Mouse (Mus musculus) spleen, postnatal 10 days (tissue): Measurements from ENCODE around the gene Flcn.
"Not testable (repeated sequence)": the region's sequence is repeated elsewhere in the genome, so short reads cannot be mapped to it uniquely, and the experiment has no call there.

Source experiments
- DNase-seq, 2 experiments: peaks; one replicate each; pipeline ENCODE4 v3.0.0; 2021 to 2022; ENCODE audit warnings: low spot score in 2 of 2

Gene Flcn

DNA sequence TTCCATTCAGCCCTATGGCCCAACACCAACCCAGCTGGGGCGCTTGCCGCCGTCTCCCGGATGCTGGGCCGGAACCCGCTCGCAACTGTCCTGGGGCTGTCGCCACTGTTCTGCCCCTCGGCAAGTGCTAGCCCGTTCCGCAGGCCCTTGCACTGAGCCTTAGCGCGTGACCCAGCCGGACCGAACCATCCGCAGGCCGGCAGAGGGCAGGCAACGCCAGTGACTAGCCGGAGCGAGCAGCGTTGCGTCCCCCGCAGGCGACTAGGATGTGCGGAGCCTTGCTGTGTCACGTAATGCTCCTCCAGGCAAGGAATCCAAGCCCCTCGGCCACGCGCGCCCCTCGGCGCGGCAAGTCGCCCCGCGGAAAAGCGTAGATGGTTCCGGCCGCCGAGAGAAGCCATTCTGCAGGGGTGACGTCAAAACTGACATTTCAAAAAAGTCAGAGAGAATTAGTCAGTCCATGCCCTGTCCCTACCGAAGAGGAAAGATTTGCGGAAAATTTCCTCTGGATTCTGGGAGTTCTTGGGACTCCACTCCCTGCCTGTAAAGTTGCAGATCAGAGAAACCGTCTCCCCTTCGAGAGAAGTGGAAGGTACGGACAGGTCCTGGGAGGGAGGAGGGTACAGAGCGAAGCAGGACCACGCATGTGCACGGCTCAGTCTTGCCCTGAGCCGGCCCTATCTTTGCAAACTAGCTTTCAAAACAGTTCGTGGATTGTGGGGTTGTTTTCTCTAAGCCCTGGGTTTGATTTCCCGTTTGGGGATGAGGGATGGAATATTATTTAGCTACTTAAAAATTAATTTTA, at the start of gene Flcn:
TSS of gene Flcn (minus strand) at position 347 of the 805 bp plus-strand sequence.
- DNase-seq, result peak; percentile 86 to 90

GRCm38 (mm10) chr11:59852865-59853264, 43.0 kb upstream of the Flcn start:
- no peak for DNase-seq

DNA sequence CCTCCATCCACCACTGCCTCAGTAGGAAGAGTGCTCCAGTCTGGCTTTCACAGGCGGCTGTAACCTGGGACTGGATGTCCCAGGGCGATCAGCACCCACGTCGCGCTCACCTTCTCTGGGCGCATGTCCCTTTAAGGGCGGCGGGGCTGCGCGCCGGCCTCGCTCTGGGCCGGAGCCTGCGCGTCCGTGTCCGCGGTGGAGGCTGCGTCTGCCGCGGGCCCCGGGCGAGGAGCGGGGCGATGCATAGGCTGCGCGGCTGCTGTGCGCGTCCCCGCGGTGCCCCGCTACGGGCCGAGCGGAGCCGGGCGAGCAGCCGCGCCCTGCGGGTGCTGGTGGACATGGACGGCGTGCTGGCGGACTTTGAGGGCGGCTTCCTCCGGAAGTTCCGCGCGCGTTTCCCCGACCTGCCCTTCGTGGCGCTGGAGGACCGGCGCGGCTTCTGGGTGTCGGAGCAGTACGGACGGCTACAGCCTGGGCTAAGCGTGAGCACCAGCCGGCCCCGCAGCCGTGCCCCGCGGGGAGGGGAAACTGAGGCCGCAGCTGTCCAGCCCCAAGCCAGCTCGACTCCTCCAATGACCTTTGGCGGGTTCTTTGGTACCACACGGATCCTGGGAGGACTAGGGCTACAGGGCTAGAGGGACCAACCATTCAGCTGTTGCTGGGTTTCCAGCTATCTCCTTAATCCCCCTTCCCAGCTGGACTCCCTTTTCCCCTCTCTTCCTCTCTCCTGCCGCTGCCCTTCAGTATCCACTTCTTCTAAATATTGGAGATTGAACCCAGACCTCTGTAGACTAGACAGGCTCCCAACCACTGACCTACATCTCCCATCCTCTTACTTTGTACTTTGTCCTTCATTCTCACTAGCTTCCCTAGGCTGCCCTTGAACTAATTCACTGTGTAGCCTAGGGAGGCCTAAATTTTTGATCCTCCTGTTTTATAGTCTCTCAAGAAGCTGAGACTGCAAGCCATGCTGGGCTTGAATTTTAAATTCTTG, 38.4 kb upstream of the Flcn start:
- peak; percentile 70 to 80 for DNase-seq

- peak; percentile 32 to 71 for DNase-seq
Observed at GRCm38 (mm10) chr11:59847131-59847530, 37.3 kb upstream of the Flcn start.

DNA sequence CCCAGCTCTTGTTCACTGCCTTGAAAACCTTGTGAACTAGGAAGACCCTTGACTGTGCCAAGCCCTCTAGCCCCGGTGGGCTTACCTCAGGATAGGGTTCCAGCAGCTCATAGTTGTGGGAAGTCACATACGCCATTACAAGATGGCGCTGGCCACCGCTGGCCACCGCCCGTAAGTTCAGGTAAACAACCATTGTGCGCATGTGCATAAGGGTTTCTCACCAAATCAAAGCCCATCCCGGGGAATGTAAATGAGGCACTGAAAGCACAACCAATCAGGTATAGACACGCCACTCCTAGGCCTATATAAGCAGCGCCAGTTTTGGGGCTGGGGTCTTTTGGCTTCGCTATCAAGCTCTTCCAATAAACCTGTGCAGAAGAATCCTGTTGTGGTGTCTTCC, 36.5 kb upstream of the Flcn start:
- no peak for DNase-seq

- peak; percentile 93 to 96 for DNase-seq
Observed at GRCm38 (mm10) chr11:59839459-59840126, 29.8 kb upstream of the Flcn start, which contains the start of gene Cops3. Gene Cops3 (minus strand): TSS chr11:59839838.

DNA sequence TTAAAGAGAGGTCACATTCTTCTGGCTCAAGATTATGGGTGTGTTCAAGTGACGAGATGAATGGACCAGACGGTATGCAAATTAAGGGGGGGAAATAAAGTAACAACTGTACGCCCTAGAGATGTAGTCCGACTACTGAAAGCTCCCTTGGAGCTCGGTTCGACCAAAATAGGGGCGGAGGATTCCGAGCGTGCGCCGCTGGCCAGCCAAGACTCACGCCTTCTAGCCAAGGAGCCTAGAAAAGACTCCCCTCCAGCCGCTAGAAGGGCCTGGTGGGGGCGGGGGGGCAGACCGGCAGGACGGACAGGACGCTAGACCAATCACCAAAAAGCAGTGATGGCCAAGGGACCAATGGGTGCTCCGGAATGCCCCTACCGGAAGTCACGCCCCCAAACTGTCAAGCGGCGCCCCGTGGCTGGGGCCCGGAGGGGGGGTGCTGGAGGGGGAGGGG, 29.2 kb upstream of the Flcn start, which contains the start of gene Nt5m:
TSS of gene Nt5m (plus strand) at position 440 of the 451 bp plus-strand sequence.
- peak in 1 of 2 experiments; percentile 95 for DNase-seq

DNA sequence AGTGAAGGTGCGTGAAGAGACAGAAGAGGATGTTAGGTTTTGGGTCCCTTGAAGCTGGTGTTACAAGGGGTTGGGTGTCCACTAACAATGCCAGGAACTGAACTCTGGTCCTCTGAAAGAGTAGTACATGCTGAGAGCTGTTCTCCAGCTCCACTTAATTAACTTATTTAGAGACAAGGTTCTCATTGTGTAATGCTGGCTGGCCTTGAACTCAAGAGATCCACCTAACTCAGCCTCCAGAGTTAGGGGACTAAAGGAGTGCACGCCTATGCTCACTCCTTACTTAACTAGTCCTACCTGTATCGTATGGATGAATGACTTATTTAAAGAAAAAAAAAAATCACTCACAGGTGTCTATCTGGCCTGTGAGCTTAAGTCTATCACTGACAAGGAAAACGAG, 28.6 kb upstream of the Flcn start:
- DNase-seq, result no peak

DNA sequence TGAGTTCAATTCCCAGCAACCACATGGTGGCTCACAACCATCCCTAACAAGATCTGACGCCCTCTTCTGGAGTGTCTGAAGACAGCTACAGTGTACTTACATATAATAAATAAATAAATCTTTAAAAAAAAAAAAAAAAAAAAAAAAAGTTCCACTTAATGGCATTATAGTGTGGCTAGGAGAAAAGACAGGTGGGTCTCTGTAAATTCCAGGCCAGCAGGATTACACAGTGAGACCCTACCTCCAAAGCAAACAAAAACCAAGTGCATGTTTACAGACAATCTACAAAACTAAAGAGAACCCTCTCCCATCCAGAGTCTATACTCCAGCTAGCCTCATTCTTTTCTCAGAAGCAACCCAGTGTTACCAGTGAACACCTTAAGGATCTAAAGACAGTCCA, 28.0 kb upstream of the Flcn start:
- DNase-seq, result not testable (repeated sequence)

DNA sequence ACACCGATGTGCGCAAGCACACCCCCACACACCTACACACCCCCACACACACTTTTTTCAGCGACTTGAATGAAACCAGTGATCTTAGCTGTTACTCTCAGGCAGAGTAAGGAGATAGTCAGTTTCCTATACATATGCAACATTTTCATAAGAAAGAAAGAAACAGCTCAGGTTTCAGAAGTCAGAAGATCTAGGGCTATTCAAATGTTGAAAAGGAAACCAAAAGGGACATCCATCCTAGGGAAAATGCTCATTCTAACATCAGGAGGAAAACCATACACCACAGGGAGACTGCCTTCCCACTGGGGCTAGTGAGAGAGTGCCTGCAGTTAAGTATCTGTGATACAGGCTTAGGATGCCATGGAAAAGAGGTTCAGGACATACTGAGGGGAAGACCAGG, 11.8 kb upstream of the Flcn start:
- DNase-seq, result no peak

DNA sequence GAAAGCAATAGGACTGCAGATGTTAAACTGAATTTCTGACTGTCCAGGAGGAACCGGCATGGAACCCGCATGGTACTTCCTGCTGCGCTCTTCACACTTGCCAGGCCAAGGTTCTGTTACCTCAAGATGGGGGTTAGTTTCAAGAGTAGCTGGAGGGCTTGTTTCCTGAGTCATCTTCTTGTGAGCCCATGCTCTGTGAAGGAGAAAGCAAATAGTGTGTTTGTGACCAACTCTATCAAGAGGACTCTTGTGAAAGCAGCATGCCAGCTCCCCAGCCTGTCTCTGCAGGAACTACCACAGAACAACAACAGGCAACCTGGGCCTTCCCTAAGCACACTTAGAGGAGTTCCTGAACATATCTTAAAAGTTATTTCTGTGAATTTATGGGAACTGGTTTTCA, 8.1 kb upstream of the Flcn start:
- DNase-seq, result no peak

- DNase-seq, result no peak
Observed at GRCm38 (mm10) chr11:59815482-59816065, 5.8 kb upstream of the Flcn start.

DNA sequence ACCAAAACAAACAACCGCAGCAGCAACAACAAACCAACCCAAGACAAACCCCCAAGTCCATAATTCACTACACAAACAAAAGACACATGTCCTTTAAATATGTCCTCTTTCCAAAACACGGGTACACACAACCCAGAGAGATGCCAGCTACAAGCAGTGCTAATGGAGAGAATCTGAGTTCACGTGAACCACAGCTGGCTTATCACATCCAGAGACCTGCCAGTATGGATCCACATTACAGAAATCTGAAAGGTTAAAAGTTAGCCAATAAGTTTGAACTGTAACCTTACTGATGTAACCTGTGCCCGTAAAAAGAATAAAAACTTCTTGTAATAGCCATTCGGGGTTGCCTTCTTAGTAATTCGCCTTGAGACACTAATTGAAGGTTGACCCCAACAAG, 5.1 kb upstream of the Flcn start:
- DNase-seq, result no peak

- no peak for DNase-seq
Observed at GRCm38 (mm10) chr11:59814311-59814710, 4.5 kb upstream of the Flcn start.

DNA sequence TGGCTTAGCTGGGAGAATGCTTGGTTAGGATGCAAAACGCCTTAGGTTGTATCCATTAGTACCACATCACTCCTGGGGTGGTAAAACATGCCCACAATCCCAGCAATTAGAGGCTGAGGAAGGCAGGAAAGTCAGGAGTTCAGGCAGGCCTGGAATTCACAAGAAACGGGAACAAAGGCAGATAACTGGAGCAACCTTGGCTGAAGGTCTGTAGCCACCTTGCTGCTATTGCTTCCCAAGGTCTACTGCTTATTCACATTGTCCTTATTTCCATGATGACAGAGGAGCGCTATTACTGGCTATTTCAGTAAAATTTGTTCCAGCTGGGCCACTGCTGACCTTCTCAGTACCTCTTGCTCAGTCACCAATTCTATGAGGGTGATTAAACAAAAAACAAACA, 3.5 kb upstream of the Flcn start:
- DNase-seq, result no peak

DNA sequence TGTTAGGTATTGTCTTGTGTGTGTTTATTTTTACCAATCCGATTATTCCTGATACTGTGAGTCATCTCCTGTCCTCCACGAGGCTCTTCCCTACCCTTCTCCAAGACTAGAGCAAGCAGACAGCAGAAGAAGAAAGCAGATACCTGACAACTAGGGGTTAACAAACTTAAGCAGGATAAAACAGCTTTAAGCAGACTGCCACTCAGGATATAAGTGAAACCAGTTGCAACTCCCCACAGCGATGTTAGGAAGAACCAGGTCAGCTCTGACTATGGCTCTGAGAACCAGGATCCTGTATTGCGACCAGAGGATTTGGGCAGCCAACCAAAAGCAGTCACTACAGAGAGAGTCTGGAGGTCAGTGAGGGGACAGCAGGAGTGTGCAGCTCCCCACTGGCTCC, 1.4 kb upstream of the Flcn start:
- no peak for DNase-seq

- DNase-seq, result peak in 1 of 2 experiments; percentile 9
Observed at GRCm38 (mm10) chr11:59810480-59811158, 803 bp upstream of the Flcn start.

- DNase-seq, result peak in 1 of 2 experiments; percentile 47
Observed at GRCm38 (mm10) chr11:59809071-59809669, 646 bp downstream of the Flcn start.

- DNase-seq, result no peak
Observed at GRCm38 (mm10) chr11:59808170-59808960, 1.5 kb downstream of the Flcn start.
